Mouse (Mus musculus): ENCODE results near the gene Cyb561d1. TPM values are rescaled to one million over a fixed set of nuclear protein-coding genes. Genes with fewer than 3 reads are reported as not detected.
"Not testable (repeated sequence)": the region's sequence is repeated elsewhere in the genome, so short reads cannot be mapped to it uniquely, and the experiment has no call there.

Gene Cyb561d1
- 8.1 and 11.4 TPM in 2 replicates for polyA plus RNA-seq (2012; rRNA removed)

- Histone ChIP-seq H3K4me1 (ENCODE audit: control insufficient read depth, insufficient read depth, low read length) (peaks cover 9% of the 10 kb centered on the region), H3K4me3 (replicated peaks; ENCODE audit: extremely low read depth, low read depth, low read length) (peak within 1 kb of the TSS; percentile 97)
- TF ChIP-seq POLR2A (IDR thresholded peaks at IDR 0.05; ENCODE audit: borderline replicate concordance, extremely low read depth, low read depth, low read length) (peak; percentile 78), CTCF (IDR thresholded peaks at IDR 0.05; ENCODE audit: insufficient read depth, low read length) (no peak)
- WGBS: 3% methylated on average over 44 of the region's 44 CpGs
- peak; percentile 97 for DNase-seq
Observed at GRCm38 (mm10) chr3:108200329-108201323, at the start of gene Cyb561d1. Gene Cyb561d1 (minus strand): TSS chr3:108201212.

GRCm38 (mm10) chr3:108246857-108247256, 45.8 kb upstream of the Cyb561d1 start:
- no peak for TF ChIP-seq POLR2A (IDR thresholded peaks at IDR 0.05; ENCODE audit: borderline replicate concordance, extremely low read depth, low read depth, low read length)
- TF ChIP-seq CTCF (IDR thresholded peaks at IDR 0.05; ENCODE audit: insufficient read depth, low read length): no peak
- H3K4me3 ChIP-seq (replicated peaks; ENCODE audit: extremely low read depth, low read depth, low read length): no peak overlapping the region
- WGBS: 53% methylated on average over 2 of the region's 2 CpGs
- DNase-seq: no peak
- H3K4me1 ChIP-seq (ENCODE audit: control insufficient read depth, insufficient read depth, low read length): no peaks in the 10 kb centered on the region

GRCm38 (mm10) chr3:108241243-108241839, 40.3 kb upstream of the Cyb561d1 start:
- DNase-seq: no peak
- whole genome bisulfite sequencing: 90% methylated on average over 3 of the region's 3 CpGs
- TF ChIP-seq POLR2A (IDR thresholded peaks at IDR 0.05; ENCODE audit: borderline replicate concordance, extremely low read depth, low read depth, low read length) (no peak), CTCF (IDR thresholded peaks at IDR 0.05; ENCODE audit: insufficient read depth, low read length) (no peak)
- no peak overlapping the region for H3K4me3 ChIP-seq (replicated peaks; ENCODE audit: extremely low read depth, low read depth, low read length)
- H3K4me1 ChIP-seq (ENCODE audit: control insufficient read depth, insufficient read depth, low read length): no peaks in the 10 kb centered on the region

- 83% methylated on average over 4 of the region's 4 CpGs for WGBS
- not testable (repeated sequence) for DNase-seq; H3K4me1 ChIP-seq (ENCODE audit: control insufficient read depth, insufficient read depth, low read length); H3K4me3 ChIP-seq (replicated peaks; ENCODE audit: extremely low read depth, low read depth, low read length)
Observed at GRCm38 (mm10) chr3:108237474-108238102, 36.6 kb upstream of the Cyb561d1 start.

- H3K4me3 ChIP-seq (replicated peaks; ENCODE audit: extremely low read depth, low read depth, low read length): no peak overlapping the region
- TF ChIP-seq CTCF (IDR thresholded peaks at IDR 0.05; ENCODE audit: insufficient read depth, low read length) (no peak), POLR2A (IDR thresholded peaks at IDR 0.05; ENCODE audit: borderline replicate concordance, extremely low read depth, low read depth, low read length) (no peak)
- 66% methylated on average over 4 of the region's 4 CpGs for WGBS
- H3K4me1 ChIP-seq (ENCODE audit: control insufficient read depth, insufficient read depth, low read length): peaks cover 3% of the 10 kb centered on the region; the same call in 1 of the 2 replicates
- DNase-seq: no peak
Observed at GRCm38 (mm10) chr3:108231646-108232045, 30.6 kb upstream of the Cyb561d1 start.

- whole genome bisulfite sequencing: 83% methylated on average over 2 of the region's 2 CpGs
- Histone ChIP-seq H3K4me3 (replicated peaks; ENCODE audit: extremely low read depth, low read depth, low read length) (no peak overlapping the region), H3K4me1 (ENCODE audit: control insufficient read depth, insufficient read depth, low read length) (peaks cover 5% of the 10 kb centered on the region; the same call in 1 of the 2 replicates)
- no peak for DNase-seq
- TF ChIP-seq CTCF (IDR thresholded peaks at IDR 0.05; ENCODE audit: insufficient read depth, low read length) (no peak), POLR2A (IDR thresholded peaks at IDR 0.05; ENCODE audit: borderline replicate concordance, extremely low read depth, low read depth, low read length) (no peak)
Observed at GRCm38 (mm10) chr3:108227521-108227920, 26.5 kb upstream of the Cyb561d1 start.

- 7% methylated on average over 44 of the region's 44 CpGs for WGBS
- TF ChIP-seq CTCF (IDR thresholded peaks at IDR 0.05; ENCODE audit: insufficient read depth, low read length) (no peak), POLR2A (IDR thresholded peaks at IDR 0.05; ENCODE audit: borderline replicate concordance, extremely low read depth, low read depth, low read length) (no peak)
- H3K4me1 ChIP-seq (ENCODE audit: control insufficient read depth, insufficient read depth, low read length): peaks cover 5% of the 10 kb centered on the region; the same call in 1 of the 2 replicates
- H3K4me3 ChIP-seq (replicated peaks; ENCODE audit: extremely low read depth, low read depth, low read length): peak within 1 kb of the TSS; percentile 52
- DNase-seq: peak; percentile 36
Observed at GRCm38 (mm10) chr3:108226558-108227350, 25.7 kb upstream of the Cyb561d1 start, which contains the start of gene Sypl2. Gene Sypl2 (minus strand): TSS chr3:108226648.

- peak; percentile 16 for DNase-seq
- peaks cover 5% of the 10 kb centered on the region; the same call in 1 of the 2 replicates for H3K4me1 ChIP-seq (ENCODE audit: control insufficient read depth, insufficient read depth, low read length)
- peak overlapping the region; percentile 52 for H3K4me3 ChIP-seq (replicated peaks; ENCODE audit: extremely low read depth, low read depth, low read length)
- 3% methylated on average over 65 of the region's 67 CpGs for WGBS
- TF ChIP-seq POLR2A (IDR thresholded peaks at IDR 0.05; ENCODE audit: borderline replicate concordance, extremely low read depth, low read depth, low read length): no peak
- no peak for TF ChIP-seq CTCF (IDR thresholded peaks at IDR 0.05; ENCODE audit: insufficient read depth, low read length)
Observed at GRCm38 (mm10) chr3:108225711-108226557, 24.9 kb upstream of the Cyb561d1 start.

Data from lung, adult 2 months (tissue).